Mouse (Mus musculus) cerebellum, postnatal 4 days (tissue): Measurements from ENCODE around the gene Scgn.

Experiments used
- DNase-seq, 2 experiments: peaks; one replicate each; pipeline ENCODE4 v3.0.0; 2022; ENCODE audit warnings: low spot score in 2 of 2, mixed read lengths in 1 of 2

Scgn gene

DNA sequence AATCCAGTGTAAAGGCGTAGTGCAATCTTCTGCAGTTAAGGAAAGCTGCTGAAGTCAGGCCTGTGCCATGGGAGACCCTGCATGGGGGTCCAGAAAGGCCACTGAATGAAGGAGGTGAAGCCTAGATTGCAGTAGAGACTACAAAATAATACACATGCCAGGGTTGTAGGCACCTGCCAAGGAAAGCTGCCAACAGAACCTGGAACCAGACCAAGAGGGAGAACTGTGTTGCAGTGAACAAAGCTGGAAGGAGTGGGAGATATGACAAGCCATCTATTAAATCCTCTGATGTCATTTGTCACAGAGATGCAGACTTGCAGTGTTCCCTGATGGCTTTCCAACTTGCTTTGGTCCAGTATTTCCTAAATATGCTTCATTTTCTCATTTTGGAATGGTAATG is 52.3 kb downstream of the Scgn start:
- DNase-seq, result peak in 1 of 2 experiments; percentile 62

DNA sequence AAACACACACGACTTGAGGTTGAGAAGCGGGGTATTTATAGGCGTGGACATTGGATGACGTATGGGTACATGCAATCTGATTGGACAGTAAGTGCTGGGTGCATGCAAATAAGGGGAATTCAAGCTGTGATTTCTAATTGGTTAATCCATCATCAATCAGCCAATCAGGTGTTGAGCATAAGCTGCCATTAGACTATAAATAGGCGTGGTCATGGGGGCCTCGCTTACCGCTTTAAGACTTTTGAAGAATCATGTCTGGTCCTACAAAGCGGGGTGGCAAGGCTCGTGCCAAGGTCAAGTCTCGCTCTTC is 56.8 kb downstream of the Scgn start, which contains the start of gene Hist1h2aa:
Gene Hist1h2aa (plus strand): TSS at position 252 of the 310 bp plus-strand sequence.
- no peak for DNase-seq

DNA sequence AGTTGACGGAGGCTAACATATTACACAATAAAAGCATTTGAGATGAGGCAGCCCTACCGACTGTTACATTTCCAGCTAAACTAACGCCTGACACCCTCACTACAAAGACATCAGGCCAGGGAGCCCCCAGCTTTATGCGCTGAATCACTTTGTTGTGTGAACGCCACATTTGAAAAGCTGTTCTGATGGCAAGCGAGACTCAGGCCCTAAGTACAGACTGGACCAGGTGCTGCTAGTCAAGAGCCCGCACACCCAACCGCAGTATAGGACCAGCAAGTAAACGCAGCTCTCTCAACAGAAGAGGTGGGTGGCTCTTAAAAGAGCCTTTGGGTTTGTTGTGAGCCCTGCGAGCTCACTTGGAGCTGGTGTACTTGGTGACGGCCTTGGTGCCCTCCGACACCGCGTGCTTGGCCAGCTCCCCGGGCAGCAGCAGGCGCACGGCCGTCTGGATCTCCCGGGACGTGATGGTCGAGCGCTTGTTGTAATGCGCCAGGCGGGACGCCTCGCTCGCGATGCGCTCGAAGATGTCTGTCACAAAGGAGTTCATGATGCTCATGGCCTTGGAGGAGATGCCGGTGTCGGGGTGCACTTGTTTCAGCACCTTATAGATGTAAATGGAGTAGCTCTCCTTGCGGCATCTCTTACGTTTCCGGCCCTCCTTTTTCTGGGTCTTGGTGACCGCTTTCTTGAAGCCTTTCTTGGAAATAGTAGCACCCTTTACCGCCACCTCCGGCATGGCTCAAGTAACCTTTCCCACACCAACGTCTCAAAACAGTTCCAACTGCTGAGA is 57.4 kb downstream of the Scgn start, which contains the start of gene Hist1h2ba:
Gene Hist1h2ba (minus strand): TSS at position 736 of the 790 bp plus-strand sequence.
- DNase-seq, result no peak

DNA sequence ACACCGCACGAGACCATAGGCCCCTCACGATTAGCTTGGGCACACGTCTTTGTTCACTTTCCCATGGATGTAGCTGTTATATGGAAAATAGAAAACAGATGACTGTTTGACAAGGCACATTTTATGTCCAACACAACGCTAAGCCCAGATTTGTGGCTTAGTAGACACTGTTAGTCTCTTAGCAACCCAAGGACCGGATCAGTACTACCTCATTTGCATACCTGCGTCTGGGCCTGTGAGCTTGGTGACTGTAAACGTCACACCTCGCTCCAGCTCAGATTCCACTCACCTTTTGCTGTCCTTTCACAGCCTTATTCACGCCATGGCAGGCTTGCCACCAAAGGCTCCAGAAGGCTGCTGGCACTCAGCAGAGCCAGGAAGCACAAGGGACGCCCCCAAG is 60.1 kb downstream of the Scgn start:
- no peak for DNase-seq

- no peak for DNase-seq
These were observed 60.6 kb downstream of the Scgn start for GRCm38 (mm10) chr13:23930461-23930860.

GRCm38 (mm10) chr13:23928637-23929036 is 62.4 kb downstream of the Scgn start:
- DNase-seq, result no peak

DNA sequence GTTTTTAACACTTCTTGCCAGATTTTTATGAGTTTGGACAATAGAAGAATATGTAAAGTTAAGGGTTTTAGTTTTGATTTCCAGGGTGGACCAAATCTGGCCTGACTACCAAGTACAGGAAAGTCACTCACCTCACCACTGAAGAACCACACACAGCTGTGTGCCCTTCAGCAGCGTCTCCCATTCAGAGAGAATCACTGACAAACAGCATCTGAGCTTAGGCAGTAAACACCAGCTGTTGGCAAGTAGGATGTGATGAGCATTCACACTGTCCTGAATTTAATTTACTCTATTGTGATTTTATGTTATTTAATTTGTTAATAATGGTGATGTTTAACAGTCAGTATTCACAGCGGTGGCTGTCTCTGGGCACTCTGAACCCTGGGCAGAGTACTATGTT is 65.2 kb downstream of the Scgn start:
- DNase-seq, result no peak

DNA sequence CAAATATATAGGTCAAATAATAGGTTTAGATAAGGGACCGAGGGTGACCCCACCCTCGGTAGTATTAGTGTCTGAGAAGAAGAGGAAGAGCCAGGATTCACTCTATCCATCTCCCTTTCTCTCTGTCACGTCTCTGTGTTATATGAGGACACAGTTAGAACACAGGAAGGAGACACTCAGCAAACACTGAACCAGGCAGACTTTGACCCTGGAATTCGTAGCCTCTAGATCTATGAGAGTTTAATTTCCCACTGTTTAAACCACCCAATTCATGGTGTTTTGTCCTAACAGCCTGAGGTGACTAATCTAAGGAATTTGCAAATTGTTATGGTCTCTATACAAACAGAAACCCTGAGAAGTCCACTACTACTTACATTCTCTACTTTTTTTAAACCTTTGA is 73.3 kb downstream of the Scgn start:
- DNase-seq, result no peak

DNA sequence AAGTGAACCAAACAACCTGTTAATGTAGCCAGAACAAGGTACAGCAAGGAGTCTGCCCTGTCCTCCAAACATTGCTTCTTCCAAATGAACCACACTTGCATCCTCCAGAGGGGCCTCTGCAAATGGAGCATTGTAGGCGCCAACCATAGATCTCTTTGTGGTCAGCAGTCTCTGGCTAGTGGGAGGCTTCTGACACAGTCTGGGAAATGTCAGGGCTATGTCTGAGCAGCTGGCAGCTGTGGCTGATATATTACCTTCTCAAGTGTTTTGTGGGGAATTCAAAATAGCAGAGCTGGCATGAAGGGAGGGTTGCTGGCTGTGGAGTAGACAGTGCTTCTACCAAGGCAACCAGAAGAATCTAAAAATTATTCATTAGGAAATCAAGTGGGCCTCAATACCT is 74.9 kb downstream of the Scgn start:
- no peak for DNase-seq

GRCm38 (mm10) chr13:23914376-23915167 is 76.4 kb downstream of the Scgn start, which contains the start of gene Slc17a4:
TSS of gene Slc17a4 (minus strand) at chr13:23915009.
- DNase-seq, result no peak

DNA sequence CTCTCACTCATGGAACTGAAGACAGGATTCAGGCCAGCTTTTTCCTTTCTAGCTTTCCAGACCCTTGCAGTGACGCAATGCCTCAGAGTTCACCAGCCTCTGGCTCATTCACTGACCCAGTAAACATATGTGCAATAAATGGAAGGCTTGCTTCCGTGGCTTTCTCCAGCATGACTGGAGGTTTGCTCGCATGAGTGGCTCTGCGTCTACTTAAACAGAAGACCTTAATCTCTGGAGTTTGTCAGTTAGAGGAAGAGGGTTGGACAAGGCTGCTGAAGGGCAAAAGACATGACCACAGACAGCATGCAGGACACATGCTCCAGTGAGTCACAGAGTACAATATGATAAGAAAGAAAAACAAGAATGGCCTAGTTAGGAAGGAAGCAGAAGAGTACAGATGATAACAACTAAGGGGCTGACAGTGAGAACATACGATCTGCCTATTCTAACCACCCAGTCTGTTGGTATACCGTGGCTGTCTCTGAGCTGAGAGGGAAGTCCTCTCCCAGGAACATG is 77.2 kb downstream of the Scgn start:
- DNase-seq, result no peak

GRCm38 (mm10) chr13:23911335-23911734 is 79.7 kb downstream of the Scgn start:
- no peak for DNase-seq

GRCm38 (mm10) chr13:23910121-23910520 is 80.9 kb downstream of the Scgn start:
- no peak for DNase-seq

DNA sequence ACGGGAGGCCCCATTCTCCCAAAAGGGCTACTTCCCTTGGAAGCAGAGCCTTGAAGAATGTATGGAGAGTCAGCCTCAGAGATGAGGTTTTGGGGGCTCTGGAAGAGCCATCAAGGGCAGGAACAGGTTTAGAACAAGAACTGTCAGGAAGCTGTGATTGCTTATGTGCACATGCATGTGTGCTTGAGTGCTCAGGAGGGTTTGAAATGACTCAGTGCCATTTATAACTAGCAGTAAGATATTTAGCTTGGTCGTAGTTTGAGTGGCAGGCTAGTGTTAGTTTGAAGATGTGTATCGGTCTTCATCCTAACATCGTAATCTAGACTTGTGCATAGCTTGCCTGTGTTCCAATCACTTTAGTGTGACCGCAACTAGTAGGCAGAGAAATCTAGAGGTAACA is 84.1 kb downstream of the Scgn start:
- DNase-seq, result no peak
